Mouse (Mus musculus) lung, postnatal 0 days (tissue): Measurements from ENCODE around the gene Slamf1.

Experiments used
- CTCF ChIP-seq: IDR thresholded peaks from 2 replicates; pipeline ENCODE4 v1.5.1; 2016; ENCODE audit warnings: antibody characterized with exemption, mild to moderate bottlenecking
- EP300 ChIP-seq: IDR thresholded peaks from 2 replicates; pipeline ENCODE4 v1.6.1; 2016; ENCODE audit warnings: antibody characterized with exemption, mild to moderate bottlenecking, control low read depth

- TF ChIP-seq CTCF = no peak
- TF ChIP-seq EP300 = no peak
Observed at GRCm38 (mm10) chr1:171775781-171776180, 8.9 kb downstream of the Slamf1 start.
